Mouse (Mus musculus) liver, adult 2 months (tissue): ENCODE measurements around the gene Slc25a28. TPM values are rescaled to one million over a fixed set of nuclear protein-coding genes. Genes with fewer than 3 reads are reported as not detected.

ENCODE experiments used
- DNase-seq: peaks from one replicate; pipeline ENCODE4 v3.0.0-alpha.2; 2011; ENCODE audit warnings: low read depth, low spot score; ENCODE audit errors: extremely low read depth
- H3K27ac ChIP-seq: fragments of 200-500 bp; replicated peaks from 2 replicates; pipeline ENCODE4 v1.5.1; 2012; ENCODE audit warnings: low read depth, mild to moderate bottlenecking, control low read depth, inconsistent platforms, low read length; ENCODE audit not compliant: insufficient read depth
- H3K27me3 ChIP-seq: fragments of 200-500 bp; 2 replicates; pipeline ENCODE4 v1.6.1; 2012; ENCODE audit warnings: mild to moderate bottlenecking, moderate library complexity, low read length, inconsistent platforms; ENCODE audit not compliant: control insufficient read depth, insufficient read depth
- H3K36me3 ChIP-seq: fragments of 200-500 bp; 2 replicates; pipeline ENCODE4 v1.6.1; 2012; ENCODE audit warnings: low read length, inconsistent platforms; ENCODE audit not compliant: control insufficient read depth, insufficient read depth
- H3K4me1 ChIP-seq: fragments of 200-500 bp; 2 replicates; pipeline ENCODE4 v1.6.1; 2011; ENCODE audit warnings: low read length; ENCODE audit not compliant: control insufficient read depth, insufficient read depth
- H3K4me3 ChIP-seq: fragments of 200-500 bp; 2 replicates; pipeline ENCODE4 v1.5.1; 2011; ENCODE audit warnings: low read depth, mild to moderate bottlenecking, control low read depth, low read length, moderate library complexity; ENCODE audit not compliant: insufficient read depth
- H3K79me2 ChIP-seq: fragments of 200-500 bp; 2 replicates; pipeline ENCODE4 v1.6.1; 2012; ENCODE audit warnings: inconsistent platforms, mild to moderate bottlenecking, low read length, moderate library complexity; ENCODE audit not compliant: control insufficient read depth, insufficient read depth
- H3K9ac ChIP-seq: fragments of 200-500 bp; 2 replicates; pipeline ENCODE4 v1.6.1; 2012; ENCODE audit warnings: low read depth, mild to moderate bottlenecking, control low read depth, inconsistent platforms, low read length
- CTCF ChIP-seq: fragments of 200-500 bp; IDR thresholded peaks from 2 replicates; pipeline ENCODE4 v1.5.1; 2011; ENCODE audit warnings: low read depth, low read length, control low read depth
- POLR2A ChIP-seq: fragments of 200-500 bp; IDR thresholded peaks from 2 replicates; pipeline ENCODE4 v1.6.1; 2011; ENCODE audit warnings: low read length, control low read depth; ENCODE audit not compliant: insufficient read depth; ENCODE audit errors: extremely low read depth
- WGBS: fragments of 180-500 bp; shearing (Covaris S2); methylation state at CpG from one replicate; pipeline ENCODE4 v1.1.7; 2018; 5-methylcytosine and 5-hydroxymethylcytosine counted together
- polyA plus RNA-seq: library from polyadenylated mRNA; depleted of rRNA; stranded (reverse); fragments of >200 nt; gene quantifications from 2 replicates; pipeline ENCODE4 v1.2.3, GENCODE M21; 2012
- total RNA-seq: library from RNA; depleted of rRNA; stranded (reverse); fragments of >200 nt; gene quantifications from 2 replicates; pipeline ENCODE4 v1.2.3, GENCODE M21; 2014

The Slc25a28 gene
- total and polyA plus RNA-seq, 2 experiments: 20.5 to 43.0 TPM

- TF ChIP-seq POLR2A: no peak
- no peak for TF ChIP-seq CTCF
Measured at GRCm38 (mm10) chr19:43645508-43645907, 29.2 kb downstream of the Slc25a28 start.

DNA sequence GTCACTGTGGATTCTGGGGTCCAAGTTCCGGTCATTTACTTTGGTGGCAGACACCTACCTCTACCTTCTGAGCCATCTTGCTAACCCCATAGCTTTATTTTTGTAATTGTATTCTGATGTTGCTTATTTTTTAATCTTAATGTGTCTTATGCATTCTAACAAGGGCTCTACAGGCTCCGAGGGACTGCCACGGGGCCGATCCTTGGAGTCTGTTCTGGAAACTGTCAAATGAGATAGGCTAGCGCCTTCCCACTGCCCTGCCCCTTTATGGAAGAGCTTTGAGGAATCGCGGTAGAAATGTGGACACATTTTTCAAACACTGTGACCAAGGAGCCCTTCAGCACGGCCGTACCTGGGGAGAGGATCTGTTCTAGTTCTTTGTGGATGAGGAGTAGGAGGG lies 31.8 kb downstream of the Slc25a28 start:
- H3K9ac ChIP-seq: no peak overlapping the region
- no peak overlapping the region for H3K27ac ChIP-seq
- no peaks in the 10 kb centered on the region for H3K79me2 ChIP-seq
- H3K4me1 ChIP-seq: no peaks in the 10 kb centered on the region
- TF ChIP-seq POLR2A (no peak), CTCF (no peak)
- 0 out of 2 replicates have a peak, but pooled peaks cover 2% of the 10 kb centered on the region for H3K27me3 ChIP-seq
- no peak for DNase-seq
- H3K36me3 ChIP-seq: no peaks in the 10 kb centered on the region
- no peak overlapping the region for H3K4me3 ChIP-seq
- WGBS: 83% methylated on average over 9 of the region's 9 CpGs

More at GRCm38 (mm10) chr19:43645508-43645907, 29.2 kb downstream of the Slc25a28 start:
- Histone ChIP-seq H3K79me2 (no peaks in the 10 kb centered on the region), H3K36me3 (no peaks in the 10 kb centered on the region), H3K4me3 (no peak overlapping the region), H3K9ac (no peak overlapping the region), H3K27ac (no peak overlapping the region), H3K4me1 (no peaks in the 10 kb centered on the region), H3K27me3 (0 out of 2 replicates have a peak, but pooled peaks cover 2% of the 10 kb centered on the region)
- 96% methylated on average over 9 of the region's 9 CpGs for WGBS
- no peak for DNase-seq

GRCm38 (mm10) chr19:43641833-43642232 lies 32.8 kb downstream of the Slc25a28 start:
- Histone ChIP-seq H3K4me3 (no peak overlapping the region), H3K27me3 (no peaks in the 10 kb centered on the region), H3K79me2 (no peaks in the 10 kb centered on the region), H3K9ac (no peak overlapping the region), H3K36me3 (no peaks in the 10 kb centered on the region), H3K4me1 (no peaks in the 10 kb centered on the region), H3K27ac (no peak overlapping the region)
- DNase-seq: no peak
- WGBS: 63% methylated on average over 11 of the region's 11 CpGs
- TF ChIP-seq CTCF (no peak), POLR2A (no peak)

GRCm38 (mm10) chr19:43630466-43631251 lies 44.0 kb downstream of the Slc25a28 start:
- H3K27me3 ChIP-seq: peaks cover 2% of the 10 kb centered on the region; the same call in 1 of the 2 replicates
- peak; percentile 74 for DNase-seq
- WGBS: 29% methylated on average over 12 of the region's 12 CpGs
- H3K4me1 ChIP-seq: no peaks in the 10 kb centered on the region
- H3K36me3 ChIP-seq: no peaks in the 10 kb centered on the region
- H3K27ac ChIP-seq: no peak overlapping the region
- TF ChIP-seq CTCF: peak; percentile 83
- no peak for TF ChIP-seq POLR2A
- no peaks in the 10 kb centered on the region for H3K79me2 ChIP-seq
- H3K4me3 ChIP-seq: no peak overlapping the region
- H3K9ac ChIP-seq: no peak overlapping the region

DNA sequence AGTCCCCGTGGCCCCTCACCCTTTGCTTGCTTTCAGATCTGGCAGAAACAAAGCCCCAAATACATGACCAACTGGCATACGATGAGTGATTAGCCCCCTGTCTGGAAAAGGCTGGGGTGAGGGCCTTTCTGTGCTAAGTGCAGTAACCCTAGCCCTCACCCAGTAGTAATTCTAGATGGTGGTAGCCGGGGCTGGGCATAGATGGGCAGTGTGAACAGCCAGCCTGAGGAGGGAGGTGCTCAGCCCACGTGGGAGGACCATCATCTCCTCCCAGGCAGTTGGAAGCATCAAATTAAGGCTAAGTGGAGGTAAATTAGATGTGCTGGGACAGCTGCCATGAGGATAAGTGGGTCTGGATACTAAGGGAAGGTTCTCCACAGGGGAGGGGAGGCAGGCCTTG lies 45.6 kb downstream of the Slc25a28 start:
- Histone ChIP-seq H3K4me3 (no peak overlapping the region), H3K4me1 (no peaks in the 10 kb centered on the region), H3K27me3 (peaks cover 2% of the 10 kb centered on the region; the same call in 1 of the 2 replicates), H3K79me2 (no peaks in the 10 kb centered on the region), H3K9ac (no peak overlapping the region), H3K36me3 (no peaks in the 10 kb centered on the region), H3K27ac (no peak overlapping the region)
- WGBS: 58% methylated on average over 4 of the region's 4 CpGs
- TF ChIP-seq CTCF: no peak
- TF ChIP-seq POLR2A: no peak
- no peak for DNase-seq

GRCm38 (mm10) chr19:43627345-43627744 lies 47.3 kb downstream of the Slc25a28 start:
- Histone ChIP-seq H3K36me3 (no peaks in the 10 kb centered on the region), H3K79me2 (no peaks in the 10 kb centered on the region), H3K9ac (no peak overlapping the region), H3K4me1 (no peaks in the 10 kb centered on the region), H3K27ac (no peak overlapping the region), H3K27me3 (peaks cover 2% of the 10 kb centered on the region; the same call in 1 of the 2 replicates), H3K4me3 (no peak overlapping the region)
- no peak for DNase-seq
- 91% methylated on average over 3 of the region's 3 CpGs for WGBS
- no peak for TF ChIP-seq POLR2A
- TF ChIP-seq CTCF: no peak
